In the genomic region with DNA sequence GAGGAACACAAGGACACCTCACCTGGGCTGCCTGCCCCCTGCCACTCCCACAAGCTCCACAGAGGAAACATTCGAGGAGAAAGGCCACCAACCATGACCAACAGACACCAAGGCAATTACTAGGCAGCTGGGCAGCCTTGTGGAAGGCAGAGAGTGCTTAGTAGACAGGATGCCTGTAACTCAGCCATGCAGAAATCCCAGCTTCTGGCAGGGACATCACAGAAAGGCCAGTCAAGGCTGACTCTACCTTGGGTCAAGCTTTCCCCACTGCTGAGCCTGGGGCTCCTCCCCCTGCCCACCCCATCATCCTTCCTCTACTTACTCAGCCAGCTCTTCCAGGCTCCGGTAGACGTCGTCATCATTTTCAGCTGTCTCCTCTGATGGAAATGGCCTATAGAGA, we compare ENCODE assay signal across 13 mouse cellular contexts.
A peak's percentile ranks its signal among the peaks of the same experiment; 100 is the strongest.
DNase-seq lines count a peak whose midpoint lies in the region; ATAC-seq lines count a peak whose summit lies in the region.
"Had no signal": no experiment of that assay in that cellular context is flagged by ENCODE, and none has a peak within 500 bp of the region (broad histone marks: within the 10 kb centered on the region; RNA-seq: fewer than 3 reads in every experiment).

No protein-coding gene starts in this region.

- DNase-seq in adrenal gland, adult 2 months, result peak; percentile 49
- DNase-seq in adrenal gland, postnatal 4 days (ENCODE audit: low spot score in 2 of 2), result no peak
- DNase-seq in neural tube, embryonic 10.5 days (ENCODE audit: extremely low spot score, low spot score), result no peak
- peak; percentile 94 for DNase-seq in kidney, adult 9 months
- peak; percentile 66 for DNase-seq in retina, embryonic 14.5 days (ENCODE audit: low spot score)
- DNase-seq in urinary bladder, postnatal 4 days (ENCODE audit: low spot score in 2 of 2), result no peak
- DNase-seq: gastrocnemius, postnatal 36 days had no signal

- no peaks in the 10 kb centered on the region for H3K27me3 ChIP-seq in neural tube, embryonic 13.5 days
- H3K27me3 ChIP-seq in intestine, embryonic 15.5 days (replicated peaks), result no peaks in the 10 kb centered on the region
- H3K27me3 ChIP-seq: heart, embryonic 15.5 days; neural tube, embryonic 12.5 days had no signal

- no peaks in the 10 kb centered on the region for H3K36me3 ChIP-seq in neural tube, embryonic 13.5 days
- H3K36me3 ChIP-seq in intestine, embryonic 15.5 days, result no peaks in the 10 kb centered on the region
- H3K36me3 ChIP-seq: heart, embryonic 15.5 days; neural tube, embryonic 12.5 days had no signal

- no peak overlapping the region for H3K4me2 ChIP-seq in neural tube, embryonic 13.5 days
- H3K4me2 ChIP-seq in intestine, embryonic 15.5 days (replicated peaks), result no peak overlapping the region
- H3K4me2 ChIP-seq: heart, embryonic 15.5 days; liver, embryonic 11.5 days; neural tube, embryonic 12.5 days had no signal

- no peak for ATAC-seq in neural tube, embryonic 13.5 days (ENCODE audit: low read depth)
- no peak for ATAC-seq in intestine, embryonic 15.5 days
- ATAC-seq: intestine, embryonic 16.5 days had no signal

- H3K4me1 ChIP-seq in neural tube, embryonic 13.5 days (replicated peaks), result peaks cover 81% of the 10 kb centered on the region
- peaks cover 21% of the 10 kb centered on the region for H3K4me1 ChIP-seq in intestine, embryonic 15.5 days (replicated peaks)

- no peak overlapping the region for H3K4me3 ChIP-seq in neural tube, embryonic 13.5 days
- no peak overlapping the region for H3K4me3 ChIP-seq in intestine, embryonic 15.5 days (replicated peaks)
- H3K4me3 ChIP-seq: heart, embryonic 15.5 days; neural tube, embryonic 12.5 days had no signal

- 51% methylated on average over 4 of the region's 4 CpGs for WGBS in neural tube, embryonic 13.5 days
- WGBS in intestine, embryonic 15.5 days, result 63% methylated on average over 4 of the region's 4 CpGs

- H3K9me3 ChIP-seq in neural tube, embryonic 13.5 days, result no peaks in the 10 kb centered on the region
- no peaks in the 10 kb centered on the region for H3K9me3 ChIP-seq in intestine, embryonic 15.5 days
- H3K9me3 ChIP-seq: heart, embryonic 15.5 days; neural tube, embryonic 12.5 days had no signal

- no peak overlapping the region for H3K9ac ChIP-seq in neural tube, embryonic 13.5 days
- H3K9ac ChIP-seq in intestine, embryonic 15.5 days, result no peak overlapping the region
- H3K9ac ChIP-seq: heart, embryonic 15.5 days; neural tube, embryonic 12.5 days had no signal

- H3K27ac ChIP-seq in neural tube, embryonic 13.5 days (replicated peaks), result peak overlapping the region; percentile 2; the same call in 1 of the 2 replicates
- no peak overlapping the region for H3K27ac ChIP-seq in intestine, embryonic 15.5 days
- H3K27ac ChIP-seq: heart, embryonic 15.5 days; neural tube, embryonic 12.5 days had no signal

Comparison
In these comparisons a context has a peak if more than half of its experiments do, and no peak if none do; other contexts are left out.
1. DNase-seq: peak in adrenal gland, adult 2 months (single experiment), kidney, adult 9 months (single experiment) and retina, embryonic 14.5 days (single experiment); none in adrenal gland, postnatal 4 days (0 of 2), neural tube, embryonic 10.5 days (single experiment) and urinary bladder, postnatal 4 days (0 of 2).